Comparison of ENCODE assay signal across 11 mouse cellular contexts in the genomic region with DNA sequence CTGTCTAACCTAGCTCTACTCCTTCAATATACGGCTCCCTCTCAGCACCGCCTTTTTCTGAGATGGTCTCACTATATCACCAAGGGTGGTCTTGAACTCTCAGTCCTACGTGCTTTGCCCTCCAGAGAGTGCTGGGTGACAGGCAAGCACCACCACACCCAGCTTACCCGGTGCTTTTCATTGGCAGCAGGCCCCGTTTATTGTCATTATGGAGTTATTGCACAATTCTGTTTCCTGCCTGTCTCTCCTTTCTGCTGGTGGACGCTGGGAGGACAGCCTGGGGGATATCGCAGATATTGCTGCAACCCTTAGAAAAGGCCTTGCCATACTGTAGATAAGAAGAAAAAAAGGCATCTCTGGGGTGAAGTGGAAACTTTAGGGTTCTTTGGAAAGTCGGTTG. TPM values are rescaled to one million over a fixed set of nuclear protein-coding genes. Genes with fewer than 3 reads are reported as not detected.
DNase-seq lines count a peak whose midpoint lies in the region; ATAC-seq and TF ChIP-seq lines count a peak whose summit lies in the region.
"Had no signal": no experiment of that assay in that cellular context is flagged by ENCODE, and none has a peak within 500 bp of the region (broad histone marks: within the 10 kb centered on the region; RNA-seq: fewer than 3 reads in every experiment).

No protein-coding gene starts in this region.

- intact Hi-C loops in heart, adult 2 months (cut with DNase I) = no loop called here

- no peak for TF ChIP-seq EP300 in heart, adult 2 months (IDR thresholded peaks at IDR 0.05; ENCODE audit: insufficient read depth, low read depth, low read length)

- no peak for TF ChIP-seq POLR2A in heart, adult 2 months (IDR thresholded peaks at IDR 0.05; ENCODE audit: insufficient read depth, low read depth, low read length)

- no peak overlapping the region for H3K4me3 ChIP-seq in heart, adult 2 months
- no peak overlapping the region for H3K4me3 ChIP-seq in heart, embryonic 11.5 days (ENCODE audit: low read depth, low read length)
- no peak overlapping the region for H3K4me3 ChIP-seq in brown adipose tissue, adult 24 weeks (ENCODE audit: insufficient read depth, low read depth, low read length)
- H3K4me3 ChIP-seq: limb, embryonic 10.5 days had no signal

- H3K27me3 ChIP-seq in heart, adult 2 months (ENCODE audit: control insufficient read depth, insufficient read depth, low read length) = no peaks in the 10 kb centered on the region
- H3K27me3 ChIP-seq in heart, embryonic 11.5 days (ENCODE audit: control insufficient read depth, insufficient read depth, low read length) = no peaks in the 10 kb centered on the region

- no peaks in the 10 kb centered on the region for H3K79me2 ChIP-seq in heart, adult 2 months (replicated peaks; ENCODE audit: control insufficient read depth, insufficient read depth, low read length)

- ATAC-seq in heart, embryonic 11.5 days (replicated peaks; ENCODE audit: insufficient number of reproducible peaks, low FRiP score, low TSS enrichment) = no peak
- ATAC-seq in megakaryocyte-erythroid progenitor cell, adult 5-6 weeks (replicated peaks; ENCODE audit: low FRiP score, low TSS enrichment, poor library complexity, severe bottlenecking) = peak; percentile 25; the same call in 1 of the 2 replicates

- H3K36me3 ChIP-seq in heart, adult 2 months (ENCODE audit: control insufficient read depth, insufficient read depth, low read length) = no peaks in the 10 kb centered on the region
- no peaks in the 10 kb centered on the region for H3K36me3 ChIP-seq in heart, embryonic 11.5 days (ENCODE audit: control insufficient read depth, insufficient read depth, low read length)
- H3K36me3 ChIP-seq: limb, embryonic 10.5 days had no signal

- no peak for TF ChIP-seq CTCF in heart, adult 2 months (IDR thresholded peaks at IDR 0.05)

- no peaks in the 10 kb centered on the region for H3K9me3 ChIP-seq in heart, embryonic 11.5 days (replicated peaks; ENCODE audit: control insufficient read depth, low read length)
- H3K9me3 ChIP-seq: limb, embryonic 10.5 days had no signal

- WGBS in heart, adult 2 months = 41% methylated on average over 8 of the region's 8 CpGs
- 63% methylated on average over 8 of the region's 8 CpGs for WGBS in heart, embryonic 11.5 days (ENCODE audit: insufficient replicate concordance)

- H3K4me1 ChIP-seq in heart, adult 2 months (ENCODE audit: control insufficient read depth, insufficient read depth, low read length) = peaks cover 6% of the 10 kb centered on the region
- peaks cover 19% of the 10 kb centered on the region for H3K4me1 ChIP-seq in heart, embryonic 11.5 days (ENCODE audit: control insufficient read depth, insufficient read depth, low read length)
- H3K4me1 ChIP-seq in brown adipose tissue, adult 24 weeks (ENCODE audit: control insufficient read depth, insufficient read depth, insufficient read length, low read length) = peaks cover 7% of the 10 kb centered on the region

- H3K27ac ChIP-seq in heart, adult 2 months = no peak overlapping the region; the same call in 1 of the 2 replicates
- no peak overlapping the region for H3K27ac ChIP-seq in heart, embryonic 11.5 days (ENCODE audit: low read depth, low read length)
- 0 out of 2 replicates have a peak overlapping the region, but pooled peaks have one; percentile 6 for H3K27ac ChIP-seq in brown adipose tissue, adult 24 weeks (replicated peaks; ENCODE audit: low read depth, low read length)
- H3K27ac ChIP-seq: limb, embryonic 10.5 days had no signal

- H3K9ac ChIP-seq in heart, adult 2 months (ENCODE audit: low read depth, low read length) = no peak overlapping the region
- no peak overlapping the region for H3K9ac ChIP-seq in heart, embryonic 11.5 days (ENCODE audit: low read depth, low read length)

- H3K4me2 ChIP-seq in heart, embryonic 11.5 days = no peak overlapping the region

- DNase-seq in heart, adult 2 months = peak; percentile 55 to 70
- DNase-seq in heart, postnatal 4 days = peak; percentile 37
- DNase-seq in cerebellum, adult 9-10 months = no peak
- DNase-seq in testis, postnatal 10 days (ENCODE audit: low spot score) = no peak
- DNase-seq: cerebellum, postnatal 14 days; kidney, adult 2 months; right cerebral cortex, postnatal 14 days had no signal

RNA-seq across cellular contexts. Expression of gene Axl, which starts 2.1 kb away (rescaled TPM):
- 10 to 100 TPM; 75.0 to 82.4 TPM for total RNA-seq in heart, adult 2 months (2021)
- 51.8 and 73.7 TPM in 2 replicates for polyA plus RNA-seq in heart, adult 2 months (2012; rRNA removed)
- 53.6 and 54.5 TPM in 2 replicates for polyA plus RNA-seq in heart, embryonic 11.5 days (2014; fragmentation: Nextera tagmentation; extraction: Ambion mirVana)
- 18.6 and 24.1 TPM in 2 replicates for polyA plus RNA-seq in brown adipose tissue, adult 24 weeks (2012; ENCODE audit: insufficient read depth, insufficient read length, missing spikeins)
- total RNA-seq in heart, postnatal 4 days (2021) = 10 to 100 TPM; 79.5 to 90.3 TPM
- total RNA-seq in megakaryocyte-erythroid progenitor cell, adult 5-6 weeks (2014; fragmentation: Nextera tagmentation) = 0.68 and 1.0 TPM in 2 replicates
- total RNA-seq in megakaryocyte-erythroid progenitor cell, adult 5-6 weeks (2017) = 0.70 and 1.4 TPM in 2 replicates

RNA-seq across cellular contexts. Expression of gene Cyp2s1, which starts 26.1 kb away (rescaled TPM):
- total RNA-seq in heart, adult 2 months (2021) = 1 to 10 TPM; 5.7 to 5.9 TPM
- polyA plus RNA-seq in heart, adult 2 months (2012; rRNA removed) = 5.4 and 10.1 TPM in 2 replicates
- polyA plus RNA-seq in heart, embryonic 11.5 days (2014; fragmentation: Nextera tagmentation; extraction: Ambion mirVana) = 4.0 and 5.5 TPM in 2 replicates
- polyA plus RNA-seq in brown adipose tissue, adult 24 weeks (2012; ENCODE audit: insufficient read depth, insufficient read length, missing spikeins) = not detected in 2 replicates
- 1 to 10 TPM; 7.5 to 8.7 TPM for total RNA-seq in heart, postnatal 4 days (2021)
- not detected in 2 replicates for total RNA-seq in megakaryocyte-erythroid progenitor cell, adult 5-6 weeks (2014; fragmentation: Nextera tagmentation)
- not detected in 2 replicates for total RNA-seq in megakaryocyte-erythroid progenitor cell, adult 5-6 weeks (2017)

RNA-seq across cellular contexts. Expression of gene Hnrnpul1, which starts 36.1 kb away (rescaled TPM):
- total RNA-seq in heart, adult 2 months (2021) = 10 to 100 TPM; 71.0 to 76.2 TPM
- 24.5 and 29.4 TPM in 2 replicates for polyA plus RNA-seq in heart, adult 2 months (2012; rRNA removed)
- 47.7 and 53.3 TPM in 2 replicates for polyA plus RNA-seq in heart, embryonic 11.5 days (2014; fragmentation: Nextera tagmentation; extraction: Ambion mirVana)
- 42.6 and 44.5 TPM in 2 replicates for polyA plus RNA-seq in brown adipose tissue, adult 24 weeks (2012; ENCODE audit: insufficient read depth, insufficient read length, missing spikeins)
- total RNA-seq in heart, postnatal 4 days (2021) = 100 to 1,000 TPM; 147 to 149 TPM
- 171 and 188 TPM in 2 replicates for total RNA-seq in megakaryocyte-erythroid progenitor cell, adult 5-6 weeks (2014; fragmentation: Nextera tagmentation)
- 139 and 159 TPM in 2 replicates for total RNA-seq in megakaryocyte-erythroid progenitor cell, adult 5-6 weeks (2017)

Comparison
In these comparisons a context has a peak if more than half of its experiments do, and no peak if none do; other contexts are left out.
1. DNase-seq: peak in heart, adult 2 months (2 of 2) and heart, postnatal 4 days (single experiment); none in cerebellum, adult 9-10 months (single experiment) and testis, postnatal 10 days (single experiment).
2. RNA of gene Axl, which starts 2.1 kb away (total RNA-seq): 79.5 to 90.3 TPM in heart, postnatal 4 days and 75.0 to 82.4 TPM in heart, adult 2 months; 0.68 to 1.4 TPM in megakaryocyte-erythroid progenitor cell, adult 5-6 weeks; every median in the first group is over 10 times any median in the second.
3. RNA of gene Cyp2s1, which starts 26.1 kb away (total RNA-seq): 7.5 to 8.7 TPM in heart, postnatal 4 days and 5.7 to 5.9 TPM in heart, adult 2 months; not detected in megakaryocyte-erythroid progenitor cell, adult 5-6 weeks; every median in the first group is over 4 times any median in the second.